Mouse (Mus musculus): ENCODE measurements around the gene Tkt. TPM values are rescaled to one million over a fixed set of nuclear protein-coding genes. Genes with fewer than 3 reads are reported as not detected.

Tkt gene
- polyA plus RNA-seq, 1 experiment from 2014 or later = 117 TPM

GRCm38 (mm10) chr14:30548965-30549776 lies 1.0 kb downstream of the Tkt start:
- H3K4me2 ChIP-seq (ENCODE audit: low read depth, severe bottlenecking) = peak overlapping the region; percentile 92
- H3K27ac ChIP-seq (replicated peaks; ENCODE audit: low read depth, low read length) = peak overlapping the region; percentile 70
- WGBS = under 1% methylated on average over 69 of the region's 69 CpGs
- DNase-seq (ENCODE audit: low spot score) (peak; percentile 98), ATAC-seq (ENCODE audit: insufficient number of reproducible peaks, low FRiP score, low TSS enrichment, low read depth) (peak; percentile 91)
- H3K9me3 ChIP-seq (ENCODE audit: control insufficient read depth, low read length) = no peaks in the 10 kb centered on the region
- peak overlapping the region; percentile 67 for H3K4me3 ChIP-seq (ENCODE audit: low read depth, low read length)
- no peaks in the 10 kb centered on the region for H3K27me3 ChIP-seq (ENCODE audit: control insufficient read depth, insufficient read depth, low read length)
- H3K4me1 ChIP-seq (ENCODE audit: control insufficient read depth, insufficient read depth, low read length) = peaks cover 14% of the 10 kb centered on the region
- H3K9ac ChIP-seq (ENCODE audit: low read length) = peak overlapping the region; percentile 86
- H3K36me3 ChIP-seq (ENCODE audit: control insufficient read depth, insufficient read depth, low read length) = peaks cover 2% of the 10 kb centered on the region; the same call in 1 of the 2 replicates

GRCm38 (mm10) chr14:30549777-30550149 lies 1.6 kb downstream of the Tkt start:
- H3K4me3 ChIP-seq (ENCODE audit: low read depth, low read length) = peak overlapping the region; percentile 67
- H3K36me3 ChIP-seq (ENCODE audit: control insufficient read depth, insufficient read depth, low read length) = peaks cover 2% of the 10 kb centered on the region; the same call in 1 of the 2 replicates
- 0 out of 2 replicates have a peak, but pooled peaks have one; percentile 0 for ATAC-seq (ENCODE audit: insufficient number of reproducible peaks, low FRiP score, low TSS enrichment, low read depth)
- H3K9me3 ChIP-seq (ENCODE audit: control insufficient read depth, low read length) = no peaks in the 10 kb centered on the region
- peak overlapping the region; percentile 86 for H3K9ac ChIP-seq (ENCODE audit: low read length)
- H3K4me1 ChIP-seq (ENCODE audit: control insufficient read depth, insufficient read depth, low read length) = peaks cover 14% of the 10 kb centered on the region
- H3K27ac ChIP-seq (replicated peaks; ENCODE audit: low read depth, low read length) = peak overlapping the region; percentile 70
- WGBS = 1% methylated on average over 10 of the region's 10 CpGs
- H3K4me2 ChIP-seq (ENCODE audit: low read depth, severe bottlenecking) = peak overlapping the region; percentile 92
- H3K27me3 ChIP-seq (ENCODE audit: control insufficient read depth, insufficient read depth, low read length) = no peaks in the 10 kb centered on the region
- peak; percentile 48 for DNase-seq (ENCODE audit: low spot score)

GRCm38 (mm10) chr14:30550232-30551070 lies 2.3 kb downstream of the Tkt start:
- Histone ChIP-seq H3K9me3 (ENCODE audit: control insufficient read depth, low read length) (no peaks in the 10 kb centered on the region), H3K9ac (ENCODE audit: low read length) (peak overlapping the region; percentile 86), H3K4me3 (ENCODE audit: low read depth, low read length) (peak overlapping the region; percentile 67), H3K27ac (replicated peaks; ENCODE audit: low read depth, low read length) (no peak overlapping the region), H3K4me1 (ENCODE audit: control insufficient read depth, insufficient read depth, low read length) (peaks cover 14% of the 10 kb centered on the region), H3K4me2 (ENCODE audit: low read depth, severe bottlenecking) (peak overlapping the region; percentile 92), H3K27me3 (ENCODE audit: control insufficient read depth, insufficient read depth, low read length) (no peaks in the 10 kb centered on the region), H3K36me3 (ENCODE audit: control insufficient read depth, insufficient read depth, low read length) (peaks cover 2% of the 10 kb centered on the region; the same call in 1 of the 2 replicates)
- WGBS = 37% methylated on average over 8 of the region's 8 CpGs
- DNase-seq (ENCODE audit: low spot score) (no peak), ATAC-seq (ENCODE audit: insufficient number of reproducible peaks, low FRiP score, low TSS enrichment, low read depth) (no peak)

GRCm38 (mm10) chr14:30551509-30551908 lies 3.4 kb downstream of the Tkt start:
- Histone ChIP-seq H3K4me1 (ENCODE audit: control insufficient read depth, insufficient read depth, low read length) (peaks cover 14% of the 10 kb centered on the region), H3K27ac (replicated peaks; ENCODE audit: low read depth, low read length) (no peak overlapping the region), H3K27me3 (ENCODE audit: control insufficient read depth, insufficient read depth, low read length) (no peaks in the 10 kb centered on the region), H3K4me2 (ENCODE audit: low read depth, severe bottlenecking) (peak overlapping the region; percentile 92; the same call in 1 of the 2 replicates), H3K9me3 (ENCODE audit: control insufficient read depth, low read length) (no peaks in the 10 kb centered on the region), H3K9ac (ENCODE audit: low read length) (no peak overlapping the region), H3K4me3 (ENCODE audit: low read depth, low read length) (no peak overlapping the region), H3K36me3 (ENCODE audit: control insufficient read depth, insufficient read depth, low read length) (peaks cover 2% of the 10 kb centered on the region; the same call in 1 of the 2 replicates)
- DNase-seq (ENCODE audit: low spot score) (no peak), ATAC-seq (ENCODE audit: insufficient number of reproducible peaks, low FRiP score, low TSS enrichment, low read depth) (no peak)
- 84% methylated on average over 5 of the region's 5 CpGs for WGBS

- Histone ChIP-seq H3K9ac (ENCODE audit: low read length) (no peak overlapping the region), H3K36me3 (ENCODE audit: control insufficient read depth, insufficient read depth, low read length) (peaks cover 2% of the 10 kb centered on the region; the same call in 1 of the 2 replicates)
- WGBS = 91% methylated on average over 2 of the region's 2 CpGs
Measured at GRCm38 (mm10) chr14:30551981-30552380, 3.8 kb downstream of the Tkt start.

GRCm38 (mm10) chr14:30553185-30553584 lies 5.0 kb downstream of the Tkt start:
- H3K9ac ChIP-seq (ENCODE audit: low read length) = no peak overlapping the region
- H3K27ac ChIP-seq (replicated peaks; ENCODE audit: low read depth, low read length) = no peak overlapping the region
- ATAC-seq (ENCODE audit: insufficient number of reproducible peaks, low FRiP score, low TSS enrichment, low read depth) = no peak
- H3K36me3 ChIP-seq (ENCODE audit: control insufficient read depth, insufficient read depth, low read length) = peaks cover 8% of the 10 kb centered on the region; the same call in 1 of the 2 replicates
- DNase-seq (ENCODE audit: low spot score) = no peak
- H3K9me3 ChIP-seq (ENCODE audit: control insufficient read depth, low read length) = no peaks in the 10 kb centered on the region
- H3K4me3 ChIP-seq (ENCODE audit: low read depth, low read length) = no peak overlapping the region
- no peaks in the 10 kb centered on the region for H3K27me3 ChIP-seq (ENCODE audit: control insufficient read depth, insufficient read depth, low read length)
- 89% methylated on average over 4 of the region's 4 CpGs for WGBS
- no peak overlapping the region for H3K4me2 ChIP-seq (ENCODE audit: low read depth, severe bottlenecking)
- H3K4me1 ChIP-seq (ENCODE audit: control insufficient read depth, insufficient read depth, low read length) = peaks cover 10% of the 10 kb centered on the region

More at GRCm38 (mm10) chr14:30551981-30552380, 3.8 kb downstream of the Tkt start:
- H3K4me1 ChIP-seq (ENCODE audit: control insufficient read depth, insufficient read depth, low read length) = peaks cover 14% of the 10 kb centered on the region
- H3K4me3 ChIP-seq (ENCODE audit: low read depth, low read length) = no peak overlapping the region
- H3K27me3 ChIP-seq (ENCODE audit: control insufficient read depth, insufficient read depth, low read length) = no peaks in the 10 kb centered on the region
- H3K27ac ChIP-seq (replicated peaks; ENCODE audit: low read depth, low read length) = no peak overlapping the region
- ATAC-seq (ENCODE audit: insufficient number of reproducible peaks, low FRiP score, low TSS enrichment, low read depth) (no peak), DNase-seq (ENCODE audit: low spot score) (no peak)
- no peak overlapping the region for H3K4me2 ChIP-seq (ENCODE audit: low read depth, severe bottlenecking)
- no peaks in the 10 kb centered on the region for H3K9me3 ChIP-seq (ENCODE audit: control insufficient read depth, low read length)

GRCm38 (mm10) chr14:30556651-30557050 lies 8.5 kb downstream of the Tkt start:
- 92% methylated on average over 2 of the region's 2 CpGs for WGBS
- no peak for DNase-seq (ENCODE audit: low spot score)
- H3K36me3 ChIP-seq (ENCODE audit: control insufficient read depth, insufficient read depth, low read length) = peaks cover 23% of the 10 kb centered on the region
- no peak overlapping the region for H3K27ac ChIP-seq (replicated peaks; ENCODE audit: low read depth, low read length)
- no peak overlapping the region for H3K4me2 ChIP-seq (ENCODE audit: low read depth, severe bottlenecking)
- ATAC-seq (ENCODE audit: insufficient number of reproducible peaks, low FRiP score, low TSS enrichment, low read depth) = no peak
- no peaks in the 10 kb centered on the region for H3K9me3 ChIP-seq (ENCODE audit: control insufficient read depth, low read length)
- H3K4me1 ChIP-seq (ENCODE audit: control insufficient read depth, insufficient read depth, low read length) = no peaks in the 10 kb centered on the region
- H3K27me3 ChIP-seq (ENCODE audit: control insufficient read depth, insufficient read depth, low read length) = no peaks in the 10 kb centered on the region
- no peak overlapping the region for H3K9ac ChIP-seq (ENCODE audit: low read length)
- H3K4me3 ChIP-seq (ENCODE audit: low read depth, low read length) = no peak overlapping the region

GRCm38 (mm10) chr14:30557730-30558129 lies 9.6 kb downstream of the Tkt start:
- 85% methylated on average over 9 of the region's 9 CpGs for whole genome bisulfite sequencing
- peaks cover 23% of the 10 kb centered on the region for H3K36me3 ChIP-seq (ENCODE audit: control insufficient read depth, insufficient read depth, low read length)

More at GRCm38 (mm10) chr14:30557730-30558129, 9.6 kb downstream of the Tkt start:
- ATAC-seq (ENCODE audit: insufficient number of reproducible peaks, low FRiP score, low TSS enrichment, low read depth) (no peak), DNase-seq (ENCODE audit: low spot score) (no peak)
- no peaks in the 10 kb centered on the region for H3K4me1 ChIP-seq (ENCODE audit: control insufficient read depth, insufficient read depth, low read length)
- H3K27me3 ChIP-seq (ENCODE audit: control insufficient read depth, insufficient read depth, low read length) = no peaks in the 10 kb centered on the region
- H3K9ac ChIP-seq (ENCODE audit: low read length) = no peak overlapping the region
- no peaks in the 10 kb centered on the region for H3K9me3 ChIP-seq (ENCODE audit: control insufficient read depth, low read length)
- H3K4me3 ChIP-seq (ENCODE audit: low read depth, low read length) = no peak overlapping the region
- no peak overlapping the region for H3K27ac ChIP-seq (replicated peaks; ENCODE audit: low read depth, low read length)
- no peak overlapping the region for H3K4me2 ChIP-seq (ENCODE audit: low read depth, severe bottlenecking)

All from limb, embryonic 11.5 days (tissue).